Mouse (Mus musculus) monocyte, adult 2 months (primary cell): ENCODE results near the gene Med21.

Experiments used
- DNase-seq, 2 experiments: peaks; one replicate each; pipeline ENCODE4 v3.0.0; 2022; ENCODE audit warnings: low spot score in 2 of 2, low read depth in 1 of 2

The Med21 gene

GRCm38 (mm10) chr6:146642276-146643183 lies at the start of gene Med21, which contains the start of gene Tm7sf3:
Med21 (plus strand) TSS chr6:146642547.
Tm7sf3 (minus strand) TSS chr6:146642824.
- DNase-seq = peak; percentile 92 to 95

DNA sequence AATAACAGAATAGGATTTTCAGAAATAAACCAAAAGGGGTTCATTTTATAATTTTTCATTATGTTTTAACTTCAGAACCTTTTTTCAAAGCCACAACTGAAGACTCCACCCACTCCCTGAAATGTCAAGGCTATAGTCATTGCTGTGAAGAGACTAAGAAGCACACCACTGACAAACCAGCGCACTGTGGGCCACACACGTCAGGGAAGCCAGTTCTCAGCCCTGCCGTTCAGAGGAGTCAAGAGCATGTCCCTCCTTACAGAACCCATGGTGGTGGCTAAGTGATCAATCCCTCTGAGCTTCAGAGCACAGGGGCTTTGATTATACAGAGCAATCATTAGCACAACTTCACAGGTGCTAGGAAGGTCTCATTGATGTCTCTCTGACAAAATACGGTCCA lies 39.7 kb upstream of the Med21 start:
- DNase-seq = no peak

GRCm38 (mm10) chr6:146603651-146604050 lies 38.7 kb upstream of the Med21 start:
- no peak for DNase-seq

- no peak for DNase-seq
These were observed 31.0 kb upstream of the Med21 start for GRCm38 (mm10) chr6:146611385-146611784.

DNA sequence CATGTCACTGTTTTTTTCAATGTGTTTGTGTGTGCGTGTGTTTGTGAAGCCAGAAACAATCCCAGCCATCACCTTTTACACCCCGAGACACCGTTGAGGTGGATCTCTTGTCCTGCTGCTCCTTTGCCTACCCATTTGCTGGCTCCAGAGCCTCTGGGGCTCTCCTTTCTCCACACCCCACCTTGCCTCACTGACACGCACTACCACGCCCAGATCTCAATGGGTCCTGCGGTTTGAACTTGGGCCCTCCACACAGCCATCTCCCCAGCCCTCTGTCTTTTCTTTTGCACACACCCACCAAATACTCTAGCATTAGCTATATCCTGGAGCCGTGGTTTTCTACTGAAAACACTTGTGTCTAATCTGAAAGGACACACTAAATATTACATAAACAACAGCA lies 30.4 kb upstream of the Med21 start:
- no peak for DNase-seq

GRCm38 (mm10) chr6:146612736-146613135 lies 29.6 kb upstream of the Med21 start:
- no peak for DNase-seq

- DNase-seq = no peak
These were observed 28.4 kb upstream of the Med21 start for GRCm38 (mm10) chr6:146613907-146614306.

GRCm38 (mm10) chr6:146614541-146614940 lies 27.8 kb upstream of the Med21 start:
- no peak for DNase-seq

- no peak for DNase-seq
These were observed 26.5 kb upstream of the Med21 start for GRCm38 (mm10) chr6:146615891-146616290.

GRCm38 (mm10) chr6:146616670-146617069 lies 25.7 kb upstream of the Med21 start:
- no peak for DNase-seq

DNA sequence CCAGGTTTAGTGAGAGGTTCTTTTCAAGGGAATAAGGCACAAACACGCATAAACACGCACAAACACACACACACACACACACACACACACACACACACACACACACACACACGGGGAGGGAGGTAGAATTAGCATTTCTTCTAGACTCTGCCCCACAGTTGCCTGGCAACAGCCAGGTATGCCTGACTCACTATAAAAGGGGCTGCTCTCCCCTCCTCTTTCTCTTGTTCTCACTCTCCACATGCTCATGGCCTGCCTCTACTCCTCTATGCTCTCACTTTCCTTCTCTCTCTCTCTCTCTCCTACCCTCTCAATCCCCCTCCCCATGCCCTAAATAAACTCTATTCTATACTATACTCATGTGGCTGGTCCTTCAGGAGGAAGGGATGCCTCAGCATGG lies 14.2 kb upstream of the Med21 start:
- no peak for DNase-seq

- DNase-seq = no peak
These were observed 12.3 kb upstream of the Med21 start for GRCm38 (mm10) chr6:146629781-146630756.

DNA sequence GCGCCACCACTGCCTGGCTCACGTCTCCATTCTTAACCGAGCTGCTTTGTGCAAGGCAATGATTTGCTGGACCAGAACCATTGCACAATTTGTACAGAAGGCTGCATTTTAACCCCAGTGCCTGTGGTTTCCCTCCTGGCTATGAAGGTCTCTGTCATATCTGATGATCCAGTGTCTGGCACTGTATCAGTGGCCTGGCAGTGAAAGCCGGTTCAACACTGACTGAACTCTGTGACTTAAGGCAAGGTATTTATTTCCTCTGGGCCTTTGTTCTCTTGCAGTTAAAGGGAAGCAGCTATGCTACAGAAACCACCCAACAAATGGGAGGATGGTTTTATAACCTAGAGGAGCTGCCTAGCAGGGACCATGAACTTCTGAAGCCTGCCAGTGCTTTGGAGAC lies 11.4 kb upstream of the Med21 start:
- no peak for DNase-seq

DNA sequence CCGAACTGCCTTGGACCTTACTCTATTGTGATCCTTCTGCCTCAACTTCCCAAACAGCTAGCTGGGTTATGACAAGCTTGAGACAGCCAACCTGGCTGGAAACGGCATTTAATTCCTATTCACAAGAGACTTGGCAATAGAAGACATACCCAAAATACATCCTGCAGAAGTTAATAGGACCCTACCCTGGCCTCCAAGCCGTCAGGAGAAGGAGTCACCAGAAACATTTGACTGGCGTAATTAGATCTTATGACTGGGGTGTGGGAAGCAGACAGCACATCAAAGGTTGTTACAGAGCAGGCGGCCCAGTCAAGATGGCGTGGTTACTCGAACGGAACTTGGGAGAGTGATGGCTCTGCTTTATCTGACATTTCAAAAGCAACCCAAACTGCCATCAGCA lies 10.5 kb upstream of the Med21 start:
- DNase-seq = no peak

GRCm38 (mm10) chr6:146632403-146632802 lies 9.9 kb upstream of the Med21 start:
- DNase-seq = no peak

- DNase-seq = no peak
These were observed 9.2 kb upstream of the Med21 start for GRCm38 (mm10) chr6:146633097-146633496.

DNA sequence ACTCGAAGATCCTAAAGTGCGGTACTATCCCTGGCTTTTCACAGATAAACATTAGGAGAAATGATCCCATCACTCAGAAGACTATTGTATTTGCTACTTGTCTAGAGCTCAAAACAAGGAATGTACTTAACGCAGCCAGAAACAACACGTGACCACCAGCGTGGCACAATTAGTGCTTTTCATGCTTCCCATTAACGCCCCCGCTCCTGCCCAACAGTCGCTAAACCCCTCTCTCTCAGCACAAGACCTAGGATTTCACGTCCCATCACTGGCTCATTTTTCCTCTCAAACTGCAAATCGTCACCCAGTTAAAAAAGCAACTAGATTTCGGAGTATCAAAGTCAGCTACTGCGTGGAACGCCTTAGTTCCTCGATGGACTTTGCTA lies 8.7 kb upstream of the Med21 start:
- no peak for DNase-seq

- no peak for DNase-seq
These were observed 8.2 kb upstream of the Med21 start for GRCm38 (mm10) chr6:146634015-146634722.

- no peak for DNase-seq
These were observed 7.4 kb upstream of the Med21 start for GRCm38 (mm10) chr6:146634759-146635606.

GRCm38 (mm10) chr6:146636482-146636881 lies 5.9 kb upstream of the Med21 start:
- no peak for DNase-seq
